Mouse (Mus musculus): ENCODE results near the gene Hormad2. TPM values are rescaled to one million over a fixed set of nuclear protein-coding genes. Genes with fewer than 3 reads are reported as not detected.

Gene Hormad2
- not detected in 2 replicates for polyA plus RNA-seq (2011; ENCODE audit: insufficient read length, low read depth, missing spikeins)

GRCm38 (mm10) chr11:4440978-4441377, at the start of gene Hormad2:
TSS of gene Hormad2 (minus strand) at chr11:4441105.
- H3K4me3 ChIP-seq (ENCODE audit: insufficient read depth, low read length) = no peak within 1 kb of the TSS
- H3K27ac ChIP-seq (ENCODE audit: insufficient read depth, low read length) = no peak within 1 kb of the TSS
- H3K4me1 ChIP-seq (ENCODE audit: control insufficient read depth, insufficient read depth, low read length) = peaks cover 3% of the 10 kb centered on the region
- no peak for TF ChIP-seq POLR2A (IDR thresholded peaks at IDR 0.05; ENCODE audit: low read depth, low read length)
- no peak for TF ChIP-seq CTCF (IDR thresholded peaks at IDR 0.05; ENCODE audit: borderline replicate concordance, insufficient read depth, low read length)

- TF ChIP-seq CTCF (IDR thresholded peaks at IDR 0.05; ENCODE audit: borderline replicate concordance, insufficient read depth, low read length) (no peak), POLR2A (IDR thresholded peaks at IDR 0.05; ENCODE audit: low read depth, low read length) (no peak)
- Histone ChIP-seq H3K4me3 (ENCODE audit: insufficient read depth, low read length) (no peak overlapping the region), H3K4me1 (ENCODE audit: control insufficient read depth, insufficient read depth, low read length) (no peaks in the 10 kb centered on the region), H3K27ac (ENCODE audit: insufficient read depth, low read length) (no peak overlapping the region)
Observed at GRCm38 (mm10) chr11:4489207-4489606, 48.3 kb upstream of the Hormad2 start.

GRCm38 (mm10) chr11:4488798-4489197, 47.9 kb upstream of the Hormad2 start:
- Histone ChIP-seq H3K27ac (ENCODE audit: insufficient read depth, low read length) (no peak overlapping the region), H3K4me1 (ENCODE audit: control insufficient read depth, insufficient read depth, low read length) (no peaks in the 10 kb centered on the region), H3K4me3 (ENCODE audit: insufficient read depth, low read length) (no peak overlapping the region)
- TF ChIP-seq CTCF (IDR thresholded peaks at IDR 0.05; ENCODE audit: borderline replicate concordance, insufficient read depth, low read length) (no peak), POLR2A (IDR thresholded peaks at IDR 0.05; ENCODE audit: low read depth, low read length) (no peak)

GRCm38 (mm10) chr11:4488367-4488766, 47.5 kb upstream of the Hormad2 start:
- no peak for TF ChIP-seq POLR2A (IDR thresholded peaks at IDR 0.05; ENCODE audit: low read depth, low read length)
- no peak for TF ChIP-seq CTCF (IDR thresholded peaks at IDR 0.05; ENCODE audit: borderline replicate concordance, insufficient read depth, low read length)
- H3K4me1 ChIP-seq (ENCODE audit: control insufficient read depth, insufficient read depth, low read length) = no peaks in the 10 kb centered on the region
- H3K27ac ChIP-seq (ENCODE audit: insufficient read depth, low read length) = no peak overlapping the region
- H3K4me3 ChIP-seq (ENCODE audit: insufficient read depth, low read length) = no peak overlapping the region

- Histone ChIP-seq H3K27ac (ENCODE audit: insufficient read depth, low read length) (no peak overlapping the region), H3K4me1 (ENCODE audit: control insufficient read depth, insufficient read depth, low read length) (no peaks in the 10 kb centered on the region), H3K4me3 (ENCODE audit: insufficient read depth, low read length) (no peak overlapping the region)
- TF ChIP-seq CTCF (IDR thresholded peaks at IDR 0.05; ENCODE audit: borderline replicate concordance, insufficient read depth, low read length) = no peak
- TF ChIP-seq POLR2A (IDR thresholded peaks at IDR 0.05; ENCODE audit: low read depth, low read length) = no peak
Observed at GRCm38 (mm10) chr11:4487401-4487965, 46.6 kb upstream of the Hormad2 start.

GRCm38 (mm10) chr11:4484541-4484940, 43.6 kb upstream of the Hormad2 start:
- no peak overlapping the region for H3K27ac ChIP-seq (ENCODE audit: insufficient read depth, low read length)
- TF ChIP-seq POLR2A (IDR thresholded peaks at IDR 0.05; ENCODE audit: low read depth, low read length) (no peak), CTCF (IDR thresholded peaks at IDR 0.05; ENCODE audit: borderline replicate concordance, insufficient read depth, low read length) (no peak)
- no peaks in the 10 kb centered on the region for H3K4me1 ChIP-seq (ENCODE audit: control insufficient read depth, insufficient read depth, low read length)

GRCm38 (mm10) chr11:4482641-4483040, 41.7 kb upstream of the Hormad2 start:
- H3K27ac ChIP-seq (ENCODE audit: insufficient read depth, low read length) = no peak overlapping the region
- H3K4me3 ChIP-seq (ENCODE audit: insufficient read depth, low read length) = no peak overlapping the region
- no peaks in the 10 kb centered on the region for H3K4me1 ChIP-seq (ENCODE audit: control insufficient read depth, insufficient read depth, low read length)
- TF ChIP-seq POLR2A (IDR thresholded peaks at IDR 0.05; ENCODE audit: low read depth, low read length) = no peak
- TF ChIP-seq CTCF (IDR thresholded peaks at IDR 0.05; ENCODE audit: borderline replicate concordance, insufficient read depth, low read length) = no peak

More at GRCm38 (mm10) chr11:4484541-4484940, 43.6 kb upstream of the Hormad2 start:
- H3K4me3 ChIP-seq (ENCODE audit: insufficient read depth, low read length) = no peak overlapping the region

GRCm38 (mm10) chr11:4476184-4476697, 35.3 kb upstream of the Hormad2 start:
- no peak overlapping the region for H3K27ac ChIP-seq (ENCODE audit: insufficient read depth, low read length)
- H3K4me3 ChIP-seq (ENCODE audit: insufficient read depth, low read length) = no peak overlapping the region
- no peak for TF ChIP-seq CTCF (IDR thresholded peaks at IDR 0.05; ENCODE audit: borderline replicate concordance, insufficient read depth, low read length)
- no peak for TF ChIP-seq POLR2A (IDR thresholded peaks at IDR 0.05; ENCODE audit: low read depth, low read length)
- H3K4me1 ChIP-seq (ENCODE audit: control insufficient read depth, insufficient read depth, low read length) = no peaks in the 10 kb centered on the region

- Histone ChIP-seq H3K4me1 (ENCODE audit: control insufficient read depth, insufficient read depth, low read length) (no peaks in the 10 kb centered on the region), H3K27ac (ENCODE audit: insufficient read depth, low read length) (no peak overlapping the region), H3K4me3 (ENCODE audit: insufficient read depth, low read length) (no peak overlapping the region)
- TF ChIP-seq POLR2A (IDR thresholded peaks at IDR 0.05; ENCODE audit: low read depth, low read length) (no peak), CTCF (IDR thresholded peaks at IDR 0.05; ENCODE audit: borderline replicate concordance, insufficient read depth, low read length) (no peak)
Observed at GRCm38 (mm10) chr11:4472464-4473179, 31.7 kb upstream of the Hormad2 start.

- TF ChIP-seq CTCF (IDR thresholded peaks at IDR 0.05; ENCODE audit: borderline replicate concordance, insufficient read depth, low read length) (no peak), POLR2A (IDR thresholded peaks at IDR 0.05; ENCODE audit: low read depth, low read length) (no peak)
- H3K27ac ChIP-seq (ENCODE audit: insufficient read depth, low read length) = no peak overlapping the region
- H3K4me3 ChIP-seq (ENCODE audit: insufficient read depth, low read length) = no peak overlapping the region
- no peaks in the 10 kb centered on the region for H3K4me1 ChIP-seq (ENCODE audit: control insufficient read depth, insufficient read depth, low read length)
Observed at GRCm38 (mm10) chr11:4471734-4472133, 30.8 kb upstream of the Hormad2 start.

Measured in embryonic fibroblast, embryonic 13.5 days (primary cell).